Mouse (Mus musculus): ENCODE data around the gene Dnajc11. TPM values are rescaled to one million over a fixed set of nuclear protein-coding genes. Genes with fewer than 3 reads are reported as not detected.

Gene Dnajc11
- polyA plus RNA-seq, 1 experiment from 2014 or later, result 43.7 TPM

DNA sequence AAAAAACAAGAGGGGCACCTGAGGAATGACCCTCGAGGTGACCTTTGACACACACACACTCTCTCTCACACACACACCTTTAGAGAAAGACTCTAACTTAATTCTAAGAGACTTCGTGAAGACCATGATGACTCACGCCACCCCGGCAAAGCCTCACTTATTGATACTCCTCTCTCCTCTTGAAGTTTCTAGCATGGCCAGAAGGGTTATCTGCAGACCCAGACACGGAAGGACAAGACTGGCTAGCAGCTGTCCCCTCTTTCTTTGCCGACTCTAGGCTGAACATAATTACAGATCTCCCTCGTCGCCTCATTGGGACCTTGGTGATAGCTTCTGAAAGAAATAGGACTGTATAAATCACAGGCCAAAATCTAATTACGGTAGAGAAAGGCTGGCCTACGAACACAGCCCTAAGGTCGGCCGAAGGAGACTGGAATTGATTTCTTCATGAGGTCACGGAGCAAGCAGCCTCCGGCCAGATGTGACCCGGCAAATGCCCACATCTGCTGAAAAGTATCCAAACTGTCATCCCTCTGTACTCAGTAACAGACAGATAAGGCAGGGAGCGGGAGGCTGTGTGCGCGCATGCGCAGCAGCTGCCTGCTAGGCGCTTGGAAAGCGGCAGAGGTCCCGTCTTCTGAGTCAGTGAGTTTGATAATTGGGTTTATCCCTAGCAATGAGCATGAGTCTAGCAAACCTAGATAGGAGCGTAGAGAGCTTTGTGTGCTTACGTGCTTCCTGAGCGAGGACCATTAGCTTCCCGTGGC lies 25.7 kb upstream of the Dnajc11 start:
- Histone ChIP-seq H3K4me3 (ENCODE audit: inconsistent target) (no peak overlapping the region), H3K36me3 (ENCODE audit: inconsistent target) (no peaks in the 10 kb centered on the region), H3K79me2 (ENCODE audit: inconsistent target) (no peaks in the 10 kb centered on the region), H3K27ac (no peak overlapping the region)
- 91% methylated on average over 26 of the region's 26 CpGs for WGBS (ENCODE audit: missing documents)

DNA sequence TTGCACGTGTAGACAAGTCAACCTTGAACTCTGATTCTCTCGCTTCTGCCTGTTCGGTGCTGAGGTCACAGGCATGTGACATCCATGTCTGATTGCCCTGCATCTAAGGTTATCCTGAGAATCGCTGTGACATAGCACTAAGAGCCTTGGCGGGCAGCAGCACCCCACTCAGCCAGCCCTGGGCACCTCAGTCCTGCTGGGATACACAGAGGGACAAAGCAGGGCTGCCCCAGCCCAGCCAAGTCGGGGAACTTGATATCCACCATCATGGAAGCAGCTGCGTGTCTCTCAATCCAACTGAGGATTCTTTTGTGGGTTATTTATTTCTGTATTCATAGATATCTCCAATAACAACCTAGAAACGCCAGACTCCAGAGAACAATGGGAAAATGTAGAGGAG lies 24.7 kb upstream of the Dnajc11 start:
- WGBS (ENCODE audit: missing documents), result 87% methylated on average over 8 of the region's 8 CpGs
- Histone ChIP-seq H3K27ac (no peak overlapping the region), H3K4me3 (ENCODE audit: inconsistent target) (no peak overlapping the region), H3K36me3 (ENCODE audit: inconsistent target) (no peaks in the 10 kb centered on the region), H3K79me2 (ENCODE audit: inconsistent target) (no peaks in the 10 kb centered on the region)

DNA sequence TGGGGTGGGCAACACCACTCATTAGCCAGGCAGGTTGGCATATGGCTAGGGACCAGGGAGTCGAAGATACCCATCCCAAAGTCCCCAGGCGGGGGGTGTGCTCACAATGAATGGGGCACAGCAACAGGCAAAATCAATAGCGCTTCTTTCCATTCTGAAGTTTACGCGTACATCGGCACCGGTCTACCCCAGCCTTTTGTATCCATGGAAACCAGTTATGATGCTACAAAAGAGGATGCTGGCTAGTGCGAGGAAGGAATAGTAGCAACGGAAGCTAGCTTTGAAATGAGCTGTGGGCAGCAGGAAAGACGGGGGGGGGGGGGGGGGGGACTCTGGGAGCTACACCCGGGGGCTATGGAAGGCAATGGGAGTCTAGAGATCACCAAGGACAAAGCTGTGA lies 17.2 kb upstream of the Dnajc11 start:
- 96% methylated on average over 10 of the region's 11 CpGs for WGBS (ENCODE audit: missing documents)
- H3K4me3 ChIP-seq (ENCODE audit: inconsistent target), result no peak overlapping the region
- no peak overlapping the region for H3K27ac ChIP-seq

DNA sequence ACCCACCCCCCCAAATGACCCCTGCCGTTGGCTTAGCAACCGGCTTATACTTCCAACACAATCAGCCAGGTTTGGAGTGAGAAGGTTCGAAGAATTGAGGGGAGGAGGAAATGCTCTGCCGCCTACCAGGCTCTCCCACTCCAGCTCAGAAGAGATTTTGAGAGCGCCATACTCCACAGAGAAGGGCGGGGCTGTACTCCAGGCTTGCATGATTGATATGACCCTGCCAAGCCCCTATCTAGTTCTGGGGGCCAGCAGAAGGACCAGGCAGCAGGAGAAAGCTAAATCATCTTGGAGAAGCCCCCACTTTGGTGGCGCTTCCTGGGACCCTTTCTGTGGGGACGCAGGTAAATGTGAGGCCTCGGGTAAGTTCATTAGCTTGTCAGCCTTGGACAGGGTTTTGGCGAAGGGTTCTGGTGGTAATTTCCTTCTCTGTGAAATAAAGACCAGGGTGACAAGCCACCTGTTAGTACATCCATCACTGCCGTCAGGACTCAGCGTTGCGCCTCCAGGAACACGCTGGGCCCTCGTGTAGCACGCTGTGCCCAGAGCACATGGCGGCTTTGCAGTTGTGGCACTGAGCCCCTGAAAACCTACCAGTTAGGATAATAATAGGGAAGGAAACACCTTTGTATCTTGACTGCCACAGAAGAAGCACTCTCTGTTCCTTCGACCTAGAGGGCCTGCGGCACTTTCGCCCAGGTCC lies 14.2 kb upstream of the Dnajc11 start:
- Histone ChIP-seq H3K27ac (no peak overlapping the region), H3K4me3 (ENCODE audit: inconsistent target) (no peak overlapping the region), H3K79me2 (ENCODE audit: inconsistent target) (no peaks in the 10 kb centered on the region), H3K36me3 (ENCODE audit: inconsistent target) (no peaks in the 10 kb centered on the region)
- 68% methylated on average over 17 of the region's 20 CpGs for WGBS (ENCODE audit: missing documents)

More for the DNA sequence above, 17.2 kb upstream of the Dnajc11 start:
- Histone ChIP-seq H3K36me3 (ENCODE audit: inconsistent target) (no peaks in the 10 kb centered on the region), H3K79me2 (ENCODE audit: inconsistent target) (no peaks in the 10 kb centered on the region)

DNA sequence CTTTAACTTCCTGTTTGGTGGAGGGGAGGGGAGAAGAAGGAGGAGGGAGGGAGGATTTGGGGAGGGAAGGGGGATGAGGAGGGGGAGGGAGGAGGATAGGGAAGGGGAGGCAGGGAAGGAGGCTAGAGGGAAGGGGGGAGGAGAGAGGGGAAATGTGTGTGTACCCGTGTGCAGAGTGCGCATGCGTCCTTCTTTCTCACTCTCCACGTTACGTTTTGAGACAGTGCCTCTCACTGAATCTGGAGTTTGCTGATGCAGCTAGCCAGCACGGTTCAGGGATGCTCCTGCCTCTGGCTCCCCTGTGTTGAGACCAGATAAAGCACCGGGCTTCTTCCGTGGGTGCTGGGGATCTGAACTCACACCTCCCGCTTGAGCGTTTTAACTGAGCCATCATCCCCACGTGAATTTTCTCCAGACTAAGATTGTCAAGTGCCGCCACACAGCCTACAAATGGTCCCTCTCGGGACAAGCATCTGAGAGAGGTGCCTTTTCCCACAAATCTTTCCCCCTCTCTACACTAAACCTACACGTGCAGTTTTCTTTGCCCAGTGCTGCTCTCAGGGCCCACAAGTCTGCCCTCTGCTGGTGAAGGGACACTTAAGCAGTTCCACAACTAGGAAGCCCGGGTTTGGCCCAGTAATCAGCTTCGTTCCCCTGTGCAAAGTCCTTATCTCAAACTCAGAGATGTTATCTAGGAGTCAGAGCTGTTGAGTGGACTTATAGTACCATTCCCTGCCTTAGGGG lies 13.4 kb upstream of the Dnajc11 start:
- Histone ChIP-seq H3K4me3 (ENCODE audit: inconsistent target) (no peak overlapping the region), H3K27ac (no peak overlapping the region), H3K79me2 (ENCODE audit: inconsistent target) (no peaks in the 10 kb centered on the region), H3K36me3 (ENCODE audit: inconsistent target) (no peaks in the 10 kb centered on the region)
- 25% methylated on average over 16 of the region's 16 CpGs for WGBS (ENCODE audit: missing documents)

DNA sequence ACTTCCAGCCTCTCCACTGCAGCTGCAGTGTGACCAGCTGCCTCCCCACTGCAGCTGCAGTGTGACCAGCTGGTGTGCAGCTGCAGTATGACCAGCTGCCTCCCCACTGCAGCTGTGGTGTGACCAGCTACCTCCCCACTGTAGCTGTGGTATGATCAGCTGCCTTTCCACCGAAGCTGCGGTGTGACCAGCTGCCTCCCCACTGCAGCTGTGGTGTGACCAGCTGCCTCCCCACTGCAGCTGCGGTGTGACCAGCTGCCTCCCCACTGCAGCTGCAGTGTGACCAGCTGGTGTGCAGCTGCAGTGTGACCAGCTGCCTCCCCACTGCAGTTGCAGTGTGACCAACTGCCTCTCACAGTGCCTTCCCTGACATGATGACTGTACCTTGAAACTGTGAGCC lies 11.4 kb upstream of the Dnajc11 start:
- H3K79me2 ChIP-seq (ENCODE audit: inconsistent target), result no peaks in the 10 kb centered on the region
- WGBS (ENCODE audit: missing documents), result 94% methylated on average over 3 of the region's 3 CpGs
- no peaks in the 10 kb centered on the region for H3K36me3 ChIP-seq (ENCODE audit: inconsistent target)
- no peak overlapping the region for H3K4me3 ChIP-seq (ENCODE audit: inconsistent target)
- H3K27ac ChIP-seq, result no peak overlapping the region

DNA sequence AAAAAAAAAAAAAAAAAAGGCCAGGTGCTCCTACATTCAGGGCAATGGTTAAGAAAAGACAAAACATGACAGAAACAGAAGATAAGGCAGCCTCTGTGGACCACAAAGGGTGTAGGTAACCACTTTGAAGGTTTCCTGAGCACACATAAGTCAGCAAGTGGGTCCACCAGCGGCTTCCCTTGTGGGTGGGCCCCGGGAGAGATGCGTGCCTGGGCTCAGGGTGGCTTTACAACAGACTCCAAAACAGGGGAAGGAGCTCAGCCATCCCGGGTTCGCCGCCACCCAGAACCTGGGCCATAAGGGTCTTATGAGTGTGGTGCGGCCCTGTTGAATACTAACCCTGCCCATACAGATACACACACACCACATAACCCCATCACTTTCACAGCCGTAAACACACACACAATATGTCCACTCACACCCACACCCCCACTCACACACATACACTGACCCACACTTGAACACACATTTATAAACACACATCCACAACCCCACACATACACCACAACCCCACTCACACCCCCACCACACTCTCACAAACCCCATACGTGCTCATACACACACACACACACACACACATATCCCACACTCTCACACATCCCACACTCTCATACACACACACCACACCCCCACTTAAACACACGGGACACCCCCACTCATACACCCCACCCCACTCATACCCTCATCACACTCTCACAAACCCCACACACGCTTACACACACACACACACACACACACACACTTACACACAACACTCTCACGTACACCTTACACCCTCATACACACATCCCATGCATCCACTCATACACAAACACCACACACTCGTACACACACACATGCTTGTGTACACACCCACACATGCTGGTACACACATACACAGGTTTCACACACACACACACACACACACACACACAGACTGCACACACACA lies 651 bp upstream of the Dnajc11 start:
- H3K79me2 ChIP-seq (ENCODE audit: inconsistent target), result peaks cover 40% of the 10 kb centered on the region
- 85% methylated on average over 12 of the region's 13 CpGs for WGBS (ENCODE audit: missing documents)
- H3K27ac ChIP-seq, result no peak overlapping the region
- H3K4me3 ChIP-seq (ENCODE audit: inconsistent target), result no peak overlapping the region
- H3K36me3 ChIP-seq (ENCODE audit: inconsistent target), result no peaks in the 10 kb centered on the region

DNA sequence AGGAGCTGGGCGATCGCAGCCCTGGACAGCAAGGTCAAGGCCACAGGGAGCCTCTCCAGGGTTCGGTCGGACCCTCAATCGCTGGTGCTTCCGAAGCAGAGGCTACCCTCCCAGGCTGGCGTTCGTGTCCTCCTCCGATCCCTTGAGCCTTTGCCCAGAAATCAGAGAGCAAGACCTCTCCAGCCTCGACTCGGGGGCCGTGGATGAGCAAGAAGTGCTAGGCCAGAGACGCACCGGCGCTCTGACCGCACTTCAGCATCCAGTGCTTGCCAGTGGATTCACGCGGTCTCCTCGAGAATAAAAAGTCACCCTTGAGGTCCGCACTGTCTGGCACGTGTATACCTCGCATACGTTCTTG lies 703 bp downstream of the Dnajc11 start:
- Histone ChIP-seq H3K27ac (peak overlapping the region; percentile 25), H3K4me3 (ENCODE audit: inconsistent target) (peak overlapping the region; percentile 90), H3K36me3 (ENCODE audit: inconsistent target) (no peaks in the 10 kb centered on the region), H3K79me2 (ENCODE audit: inconsistent target) (peaks cover 54% of the 10 kb centered on the region)
- 1% methylated on average over 23 of the region's 23 CpGs for WGBS (ENCODE audit: missing documents)

DNA sequence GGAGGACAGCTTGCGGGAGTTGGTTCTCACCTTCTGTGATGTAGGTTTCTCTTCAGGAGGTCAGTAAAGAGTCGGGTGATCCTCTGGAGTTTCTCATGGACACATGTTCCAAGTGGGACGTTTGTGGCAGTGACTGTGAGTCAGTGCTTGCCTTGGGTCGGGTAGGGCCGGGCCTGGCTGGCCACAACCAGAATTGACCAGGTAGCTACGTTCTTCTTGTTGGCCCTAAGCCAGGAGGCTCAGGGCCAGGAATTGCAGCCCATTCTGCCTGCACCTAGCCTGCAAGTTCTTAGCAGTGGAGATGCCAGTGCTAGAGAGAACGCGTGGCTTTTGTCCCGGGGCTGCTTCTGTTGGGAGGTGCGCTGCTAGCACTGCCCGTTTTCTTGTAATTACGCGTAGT lies 4.0 kb downstream of the Dnajc11 start:
- no peaks in the 10 kb centered on the region for H3K36me3 ChIP-seq (ENCODE audit: inconsistent target)
- peaks cover 86% of the 10 kb centered on the region for H3K79me2 ChIP-seq (ENCODE audit: inconsistent target)
- no peak overlapping the region for H3K27ac ChIP-seq
- no peak overlapping the region for H3K4me3 ChIP-seq (ENCODE audit: inconsistent target)
- 93% methylated on average over 12 of the region's 13 CpGs for WGBS (ENCODE audit: missing documents)

DNA sequence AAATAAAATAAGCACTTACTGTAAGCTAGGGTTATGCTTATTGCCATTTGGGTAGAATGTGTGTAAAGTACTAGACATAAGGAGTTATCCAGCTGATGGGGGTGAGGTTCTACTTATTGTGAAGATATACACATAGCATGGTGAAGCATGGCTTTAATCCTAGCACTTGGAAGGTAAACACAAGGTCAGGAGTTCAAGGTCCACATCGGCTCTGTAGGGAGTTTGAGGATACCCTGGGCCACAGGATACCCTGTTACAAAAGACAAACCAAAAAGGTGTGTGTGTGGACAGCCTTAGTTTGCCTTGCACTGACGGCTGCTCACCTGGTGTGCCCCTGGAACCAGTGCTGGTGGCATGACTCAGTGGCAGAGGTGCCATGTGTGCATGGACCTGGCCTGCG lies 4.6 kb downstream of the Dnajc11 start:
- peaks cover 87% of the 10 kb centered on the region for H3K79me2 ChIP-seq (ENCODE audit: inconsistent target)
- no peaks in the 10 kb centered on the region for H3K36me3 ChIP-seq (ENCODE audit: inconsistent target)
- no peak overlapping the region for H3K27ac ChIP-seq
- WGBS (ENCODE audit: missing documents), result 93% methylated on average over 3 of the region's 3 CpGs
- no peak overlapping the region for H3K4me3 ChIP-seq (ENCODE audit: inconsistent target)

DNA sequence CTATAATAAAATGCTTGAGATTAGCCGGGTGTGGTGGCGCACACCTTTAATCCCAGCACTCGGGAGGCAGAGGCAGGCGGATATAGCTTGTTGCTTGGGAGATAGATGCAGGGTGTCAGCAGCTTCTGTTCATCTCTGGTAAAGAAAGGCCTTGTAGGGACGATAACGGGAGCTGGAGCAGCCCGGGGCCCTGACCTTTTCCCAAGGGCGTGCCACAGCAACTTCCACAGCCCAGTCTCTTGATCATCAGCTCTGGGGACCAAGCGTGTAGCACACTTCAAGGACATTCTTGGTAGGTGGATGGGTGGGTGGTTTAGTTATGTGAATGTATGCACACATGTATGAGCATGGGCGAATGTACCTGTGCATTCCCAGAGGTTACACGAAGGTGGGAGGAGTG lies 12.7 kb downstream of the Dnajc11 start:
- H3K27ac ChIP-seq, result no peak overlapping the region
- WGBS (ENCODE audit: missing documents), result 96% methylated on average over 11 of the region's 11 CpGs
- peaks cover 76% of the 10 kb centered on the region for H3K79me2 ChIP-seq (ENCODE audit: inconsistent target)
- H3K4me3 ChIP-seq (ENCODE audit: inconsistent target), result no peak overlapping the region
- H3K36me3 ChIP-seq (ENCODE audit: inconsistent target), result peaks cover 6% of the 10 kb centered on the region; the same call in 1 of the 2 replicates

DNA sequence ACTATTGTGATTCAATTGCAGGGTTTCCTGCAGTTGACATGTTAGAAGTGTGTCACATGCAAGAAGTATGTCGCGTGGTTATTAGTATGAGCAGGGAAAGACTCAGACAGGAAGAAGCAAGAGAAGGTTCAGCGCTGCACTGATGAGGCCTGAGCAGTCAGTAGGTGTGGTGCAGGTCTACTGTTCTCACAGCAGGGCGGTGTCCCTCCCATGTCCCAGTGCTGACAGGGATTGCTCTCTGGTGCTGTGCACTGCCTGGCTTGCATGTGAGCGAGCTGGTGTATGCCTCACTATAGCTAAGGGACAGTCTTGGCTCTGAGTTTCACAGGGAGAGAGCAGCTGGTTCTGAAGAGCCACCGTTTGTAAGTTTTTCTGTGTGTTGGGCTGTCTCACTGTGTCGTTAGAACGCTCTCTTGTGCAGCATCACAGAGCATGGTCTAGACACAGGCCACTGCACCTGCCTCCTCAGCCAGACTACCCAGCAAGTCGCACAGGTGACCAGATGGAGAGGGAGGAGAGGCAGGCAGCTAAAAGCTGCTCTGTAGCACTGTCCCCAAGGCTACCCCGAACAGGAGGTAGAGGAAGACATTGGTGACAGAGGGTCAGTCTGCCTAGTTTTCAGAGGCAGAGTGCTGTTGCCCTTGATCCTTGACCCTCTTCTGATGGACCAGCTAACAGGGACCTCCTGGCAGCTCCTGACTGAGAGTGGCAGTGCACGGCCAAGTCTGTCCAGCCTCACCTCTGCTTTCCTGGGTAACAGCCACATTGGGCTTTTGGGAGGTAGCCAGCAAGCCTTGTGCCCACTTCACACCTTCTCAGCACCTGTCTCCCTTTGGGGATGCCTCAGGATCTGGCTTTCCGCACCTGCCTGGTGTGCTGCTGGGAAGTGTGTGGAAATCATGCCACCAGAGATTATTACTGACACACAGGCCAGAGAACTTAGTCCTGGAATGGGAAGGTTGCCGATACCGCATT lies 15.3 kb downstream of the Dnajc11 start:
- Histone ChIP-seq H3K27ac (no peak overlapping the region), H3K79me2 (ENCODE audit: inconsistent target) (peaks cover 64% of the 10 kb centered on the region), H3K4me3 (ENCODE audit: inconsistent target) (no peak overlapping the region), H3K36me3 (ENCODE audit: inconsistent target) (peaks cover 24% of the 10 kb centered on the region; the same call in 1 of the 2 replicates)
- 95% methylated on average over 14 of the region's 14 CpGs for WGBS (ENCODE audit: missing documents)

DNA sequence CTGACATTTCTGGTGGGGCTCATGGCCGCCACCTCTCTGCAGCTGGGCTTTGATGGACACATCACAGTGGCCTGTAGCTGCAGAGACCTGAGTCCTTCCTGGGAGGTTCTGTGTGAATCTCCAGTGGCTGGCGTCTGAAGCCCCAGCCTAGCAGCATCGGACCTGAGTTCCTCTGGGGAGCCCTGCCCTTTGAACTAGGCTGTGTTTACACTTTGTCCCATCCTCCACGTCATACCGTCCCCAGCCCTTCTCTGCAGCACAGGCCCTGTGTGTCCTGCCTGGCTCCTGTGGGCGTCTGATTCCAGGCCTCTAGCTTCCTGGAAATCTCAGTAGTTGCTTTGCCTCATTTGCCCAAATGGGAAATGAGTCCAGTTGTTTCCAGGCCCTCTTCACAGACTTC lies 19.7 kb downstream of the Dnajc11 start:
- H3K4me3 ChIP-seq (ENCODE audit: inconsistent target), result no peak overlapping the region
- WGBS (ENCODE audit: missing documents), result 96% methylated on average over 6 of the region's 6 CpGs
- H3K36me3 ChIP-seq (ENCODE audit: inconsistent target), result peaks cover 52% of the 10 kb centered on the region
- H3K27ac ChIP-seq, result no peak overlapping the region
- peaks cover 22% of the 10 kb centered on the region for H3K79me2 ChIP-seq (ENCODE audit: inconsistent target)

Data from macrophage (primary cell).